Mouse (Mus musculus): ENCODE results near the gene Rbms3.

DNA sequence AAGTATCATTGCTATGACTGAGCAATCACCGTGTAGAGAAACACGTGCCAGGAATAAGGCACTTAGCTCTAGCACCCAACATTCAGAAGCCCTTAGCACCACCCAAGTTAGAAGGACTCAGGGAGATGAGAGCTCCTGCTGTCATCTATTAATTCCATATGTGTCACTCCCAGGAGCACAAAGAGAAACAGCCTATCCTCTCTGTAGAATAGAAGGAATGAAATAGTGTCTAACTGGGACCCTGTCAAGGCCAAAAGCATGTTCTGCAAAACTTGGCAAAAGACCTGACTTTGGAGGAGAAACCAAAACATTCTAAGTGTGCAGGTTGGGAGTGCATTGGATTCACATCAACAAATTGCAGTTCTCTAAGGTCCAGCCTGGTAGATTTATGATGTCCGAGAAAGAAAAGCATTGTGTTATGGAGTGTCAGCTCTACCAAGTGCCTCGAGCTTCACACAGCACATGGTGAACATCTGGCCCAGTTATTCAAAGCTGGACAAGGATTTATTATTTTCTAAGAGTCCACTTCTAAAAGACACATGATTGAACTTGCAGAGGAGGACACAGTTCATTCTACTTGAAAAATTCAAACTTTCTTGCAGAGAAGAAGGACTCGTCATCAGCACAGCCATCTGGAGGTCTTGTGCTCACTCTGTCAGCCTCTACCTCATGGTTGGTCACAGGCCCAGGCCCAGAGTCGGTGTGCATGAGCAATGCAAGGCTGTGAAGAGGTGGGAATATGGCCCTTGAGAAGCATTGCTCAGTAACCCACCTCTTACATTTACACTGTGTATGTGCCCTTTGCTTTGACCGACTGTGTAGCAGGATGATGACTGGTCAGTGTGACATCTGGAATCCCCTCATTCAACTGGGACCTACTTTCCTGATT lies 200.3 kb downstream of the Rbms3 start:
- no peak for TF ChIP-seq CTCF (IDR thresholded peaks at IDR 0.05; ENCODE audit: low read depth, low read length)
- TF ChIP-seq POLR2A (IDR thresholded peaks at IDR 0.05; ENCODE audit: extremely low read depth, insufficient read depth, low read length), result no peak

Data from liver, adult 2 months (tissue).